Mouse (Mus musculus): ENCODE measurements around the gene Pcyt1a. TPM values are rescaled to one million over a fixed set of nuclear protein-coding genes. Genes with fewer than 3 reads are reported as not detected.
A peak's percentile ranks its signal among the peaks of the same experiment; 100 is the strongest.

The Pcyt1a gene
- total RNA-seq (2017), result 68.6 and 75.3 TPM in 2 replicates

GRCm38 (mm10) chr16:32430474-32431046 lies at the start of gene Pcyt1a:
Gene Pcyt1a (plus strand): TSS chr16:32430921.
- peak; percentile 80 to 90 for ATAC-seq (replicated peaks in 1 of 2; ENCODE audit: insufficient read depth in 1 of 2, low FRiP score in 2 of 2, low TSS enrichment in 1 of 2, low read depth in 1 of 2, poor library complexity in 2 of 2, severe bottlenecking in 2 of 2)

- no peak for ATAC-seq (replicated peaks in 1 of 2; ENCODE audit: insufficient read depth in 1 of 2, low FRiP score in 2 of 2, low TSS enrichment in 1 of 2, low read depth in 1 of 2, poor library complexity in 2 of 2, severe bottlenecking in 2 of 2)
Measured at GRCm38 (mm10) chr16:32382901-32383300, 47.8 kb upstream of the Pcyt1a start.

- no peak for ATAC-seq (replicated peaks in 1 of 2; ENCODE audit: insufficient read depth in 1 of 2, low FRiP score in 2 of 2, low TSS enrichment in 1 of 2, low read depth in 1 of 2, poor library complexity in 2 of 2, severe bottlenecking in 2 of 2)
Measured at GRCm38 (mm10) chr16:32384885-32385284, 45.8 kb upstream of the Pcyt1a start.

GRCm38 (mm10) chr16:32386826-32387225 lies 43.9 kb upstream of the Pcyt1a start:
- no peak for ATAC-seq (replicated peaks in 1 of 2; ENCODE audit: insufficient read depth in 1 of 2, low FRiP score in 2 of 2, low TSS enrichment in 1 of 2, low read depth in 1 of 2, poor library complexity in 2 of 2, severe bottlenecking in 2 of 2)

GRCm38 (mm10) chr16:32389049-32389448 lies 41.7 kb upstream of the Pcyt1a start:
- ATAC-seq (replicated peaks in 1 of 2; ENCODE audit: insufficient read depth in 1 of 2, low FRiP score in 2 of 2, low TSS enrichment in 1 of 2, low read depth in 1 of 2, poor library complexity in 2 of 2, severe bottlenecking in 2 of 2), result no peak

- ATAC-seq (replicated peaks in 1 of 2; ENCODE audit: insufficient read depth in 1 of 2, low FRiP score in 2 of 2, low TSS enrichment in 1 of 2, low read depth in 1 of 2, poor library complexity in 2 of 2, severe bottlenecking in 2 of 2), result no peak
Measured at GRCm38 (mm10) chr16:32389841-32390240, 40.9 kb upstream of the Pcyt1a start.

GRCm38 (mm10) chr16:32390882-32391281 lies 39.8 kb upstream of the Pcyt1a start:
- ATAC-seq (replicated peaks in 1 of 2; ENCODE audit: insufficient read depth in 1 of 2, low FRiP score in 2 of 2, low TSS enrichment in 1 of 2, low read depth in 1 of 2, poor library complexity in 2 of 2, severe bottlenecking in 2 of 2), result no peak; a peak in 1 of 4 replicates

- ATAC-seq (replicated peaks in 1 of 2; ENCODE audit: insufficient read depth in 1 of 2, low FRiP score in 2 of 2, low TSS enrichment in 1 of 2, low read depth in 1 of 2, poor library complexity in 2 of 2, severe bottlenecking in 2 of 2), result no peak; a peak in 1 of 4 replicates
Measured at GRCm38 (mm10) chr16:32395679-32396540, 34.8 kb upstream of the Pcyt1a start.

GRCm38 (mm10) chr16:32396541-32396835 lies 34.2 kb upstream of the Pcyt1a start:
- ATAC-seq (replicated peaks in 1 of 2; ENCODE audit: insufficient read depth in 1 of 2, low FRiP score in 2 of 2, low TSS enrichment in 1 of 2, low read depth in 1 of 2, poor library complexity in 2 of 2, severe bottlenecking in 2 of 2), result no peak

- no peak for ATAC-seq (replicated peaks in 1 of 2; ENCODE audit: insufficient read depth in 1 of 2, low FRiP score in 2 of 2, low TSS enrichment in 1 of 2, low read depth in 1 of 2, poor library complexity in 2 of 2, severe bottlenecking in 2 of 2)
Measured at GRCm38 (mm10) chr16:32398206-32398605, 32.5 kb upstream of the Pcyt1a start.

GRCm38 (mm10) chr16:32400267-32400666 lies 30.5 kb upstream of the Pcyt1a start, which contains the start of gene Tm4sf19:
Gene Tm4sf19 (plus strand): TSS chr16:32400506.
- no peak for ATAC-seq (replicated peaks in 1 of 2; ENCODE audit: insufficient read depth in 1 of 2, low FRiP score in 2 of 2, low TSS enrichment in 1 of 2, low read depth in 1 of 2, poor library complexity in 2 of 2, severe bottlenecking in 2 of 2)

GRCm38 (mm10) chr16:32401335-32401965 lies 29.3 kb upstream of the Pcyt1a start:
- no peak for ATAC-seq (replicated peaks in 1 of 2; ENCODE audit: insufficient read depth in 1 of 2, low FRiP score in 2 of 2, low TSS enrichment in 1 of 2, low read depth in 1 of 2, poor library complexity in 2 of 2, severe bottlenecking in 2 of 2)

GRCm38 (mm10) chr16:32402818-32403217 lies 27.9 kb upstream of the Pcyt1a start:
- no peak for ATAC-seq (replicated peaks in 1 of 2; ENCODE audit: insufficient read depth in 1 of 2, low FRiP score in 2 of 2, low TSS enrichment in 1 of 2, low read depth in 1 of 2, poor library complexity in 2 of 2, severe bottlenecking in 2 of 2)

GRCm38 (mm10) chr16:32405716-32406115 lies 25.0 kb upstream of the Pcyt1a start:
- no peak for ATAC-seq (replicated peaks in 1 of 2; ENCODE audit: insufficient read depth in 1 of 2, low FRiP score in 2 of 2, low TSS enrichment in 1 of 2, low read depth in 1 of 2, poor library complexity in 2 of 2, severe bottlenecking in 2 of 2)

GRCm38 (mm10) chr16:32406671-32407070 lies 24.1 kb upstream of the Pcyt1a start:
- no peak for ATAC-seq (replicated peaks in 1 of 2; ENCODE audit: insufficient read depth in 1 of 2, low FRiP score in 2 of 2, low TSS enrichment in 1 of 2, low read depth in 1 of 2, poor library complexity in 2 of 2, severe bottlenecking in 2 of 2)

- no peak for ATAC-seq (replicated peaks in 1 of 2; ENCODE audit: insufficient read depth in 1 of 2, low FRiP score in 2 of 2, low TSS enrichment in 1 of 2, low read depth in 1 of 2, poor library complexity in 2 of 2, severe bottlenecking in 2 of 2)
Measured at GRCm38 (mm10) chr16:32407730-32408129, 23.0 kb upstream of the Pcyt1a start.

- no peak for ATAC-seq (replicated peaks in 1 of 2; ENCODE audit: insufficient read depth in 1 of 2, low FRiP score in 2 of 2, low TSS enrichment in 1 of 2, low read depth in 1 of 2, poor library complexity in 2 of 2, severe bottlenecking in 2 of 2)
Measured at GRCm38 (mm10) chr16:32417457-32417856, 13.3 kb upstream of the Pcyt1a start.
